Mouse (Mus musculus) forebrain, embryonic 12.5 days (tissue): ENCODE measurements around the gene Arhgef3. TPM values are rescaled to one million over a fixed set of nuclear protein-coding genes. Genes with fewer than 3 reads are reported as not detected.

ENCODE experiments used
- ATAC-seq: fragments of 200-750 bp; cut with Nextera tagmentation; 2 replicates; pipeline ENCODE4 v1.8.0; 2017; ENCODE audit warnings: moderate TSS enrichment; ENCODE audit not compliant: low FRiP score
- H3K27ac ChIP-seq: fragments of 300-500 bp; sonication (generic); 2 replicates; pipeline ENCODE4 v1.5.1; 2016; ENCODE audit warnings: mild to moderate bottlenecking
- H3K27me3 ChIP-seq: fragments of 300-500 bp; sonication (generic); 2 replicates; pipeline ENCODE4 v1.6.1; 2016; ENCODE audit warnings: mild to moderate bottlenecking
- H3K36me3 ChIP-seq: fragments of 300-500 bp; sonication (generic); replicated peaks from 2 replicates; pipeline ENCODE4 v1.6.1; 2016; ENCODE audit warnings: mild to moderate bottlenecking
- H3K4me1 ChIP-seq: fragments of 300-500 bp; sonication (generic); 2 replicates; pipeline ENCODE4 v1.6.1; 2016
- H3K4me2 ChIP-seq: fragments of 300-500 bp; sonication (generic); 2 replicates; pipeline ENCODE4 v1.6.1; 2016; ENCODE audit warnings: mild to moderate bottlenecking, moderate library complexity
- H3K4me3 ChIP-seq: fragments of 300-500 bp; sonication (generic); replicated peaks from 2 replicates; pipeline ENCODE4 v1.5.1; 2016; ENCODE audit warnings: mild to moderate bottlenecking
- H3K9ac ChIP-seq: fragments of 300-500 bp; sonication (generic); 2 replicates; pipeline ENCODE4 v1.6.1; 2016; ENCODE audit warnings: mild to moderate bottlenecking
- H3K9me3 ChIP-seq: fragments of 300-500 bp; sonication (generic); 2 replicates; pipeline ENCODE4 v1.6.1; 2016
- WGBS: fragments of 180-500 bp; shearing (Covaris S2); methylation state at CpG from one replicate; pipeline ENCODE4 v1.1.7; 2016; 5-methylcytosine and 5-hydroxymethylcytosine counted together
- polyA plus RNA-seq: library from polyadenylated mRNA; unstranded; fragments of >200 nt; fragmentation: Nextera tagmentation; extraction: Ambion mirVana; gene quantifications from 2 replicates; pipeline ENCODE4 v1.2.1, GENCODE M21; 2016

Arhgef3 gene
- polyA plus RNA-seq, 1 experiment from 2014 or later = 2.4 TPM

DNA sequence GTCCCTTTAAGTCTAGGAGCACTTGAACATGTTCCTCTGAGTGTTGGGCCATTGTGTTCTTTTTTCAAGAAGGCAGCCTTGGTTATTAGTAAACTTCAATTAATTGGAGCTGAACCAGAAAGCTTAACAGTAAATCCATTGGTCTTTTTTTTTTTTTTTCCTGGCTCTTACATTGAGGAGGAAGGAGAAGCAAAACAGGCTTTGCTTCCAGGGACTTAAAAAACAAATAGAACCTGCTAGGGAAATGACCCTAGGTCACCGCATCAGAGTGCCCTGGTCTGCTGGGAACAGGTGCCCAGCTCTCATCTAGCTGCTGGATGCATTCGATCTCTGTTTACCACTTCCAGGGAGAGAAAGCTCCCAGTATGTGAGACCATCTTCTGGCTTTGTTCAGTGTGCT lies 227.8 kb downstream of the Arhgef3 start:
- Histone ChIP-seq H3K27me3 (peaks cover 2% of the 10 kb centered on the region), H3K4me2 (no peak overlapping the region), H3K27ac (no peak overlapping the region), H3K9ac (no peak overlapping the region), H3K4me1 (no peaks in the 10 kb centered on the region), H3K36me3 (no peaks in the 10 kb centered on the region), H3K9me3 (no peaks in the 10 kb centered on the region), H3K4me3 (no peak overlapping the region)
- 71% methylated on average over 2 of the region's 2 CpGs for whole genome bisulfite sequencing
- no peak for ATAC-seq

DNA sequence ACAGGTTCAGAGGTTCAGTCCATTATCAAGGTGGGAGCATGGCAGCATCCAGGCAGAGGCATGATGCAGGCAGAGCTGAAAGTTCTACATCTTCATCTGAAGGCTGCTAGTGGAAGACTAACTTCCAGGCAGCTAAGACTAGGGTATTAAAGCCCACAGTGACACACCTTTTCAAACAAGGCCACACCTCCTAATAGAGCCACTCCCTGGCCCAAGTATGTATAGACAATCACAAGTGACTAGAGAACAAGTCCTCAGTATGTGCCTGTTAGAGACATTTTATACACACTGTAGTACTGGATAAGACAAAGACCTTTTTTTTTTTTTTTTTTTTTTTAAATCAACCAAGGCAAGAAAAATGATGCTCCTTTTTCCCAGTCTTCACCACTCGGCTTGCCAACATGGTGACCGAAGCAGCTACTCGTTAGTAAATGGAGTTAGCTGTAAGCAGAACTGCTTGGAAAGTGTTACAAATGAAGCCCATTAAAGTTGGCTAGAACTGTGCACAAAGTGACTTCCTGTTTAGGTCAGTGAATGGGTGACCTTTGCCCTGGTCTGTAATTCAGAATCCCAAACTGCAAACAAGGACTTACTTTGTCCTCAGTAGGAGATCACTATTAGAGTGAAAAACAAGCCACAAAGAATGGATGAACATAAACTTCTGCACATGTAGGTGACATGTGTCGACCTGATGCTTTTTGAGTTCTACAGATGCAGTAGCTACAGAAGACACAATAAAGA lies 229.7 kb downstream of the Arhgef3 start:
- Histone ChIP-seq H3K27me3 (no peaks in the 10 kb centered on the region), H3K4me1 (no peaks in the 10 kb centered on the region), H3K9ac (no peak overlapping the region), H3K4me2 (no peak overlapping the region), H3K4me3 (no peak overlapping the region), H3K27ac (no peak overlapping the region), H3K9me3 (no peaks in the 10 kb centered on the region), H3K36me3 (no peaks in the 10 kb centered on the region)
- 57% methylated on average over 4 of the region's 4 CpGs for WGBS
- ATAC-seq = no peak

DNA sequence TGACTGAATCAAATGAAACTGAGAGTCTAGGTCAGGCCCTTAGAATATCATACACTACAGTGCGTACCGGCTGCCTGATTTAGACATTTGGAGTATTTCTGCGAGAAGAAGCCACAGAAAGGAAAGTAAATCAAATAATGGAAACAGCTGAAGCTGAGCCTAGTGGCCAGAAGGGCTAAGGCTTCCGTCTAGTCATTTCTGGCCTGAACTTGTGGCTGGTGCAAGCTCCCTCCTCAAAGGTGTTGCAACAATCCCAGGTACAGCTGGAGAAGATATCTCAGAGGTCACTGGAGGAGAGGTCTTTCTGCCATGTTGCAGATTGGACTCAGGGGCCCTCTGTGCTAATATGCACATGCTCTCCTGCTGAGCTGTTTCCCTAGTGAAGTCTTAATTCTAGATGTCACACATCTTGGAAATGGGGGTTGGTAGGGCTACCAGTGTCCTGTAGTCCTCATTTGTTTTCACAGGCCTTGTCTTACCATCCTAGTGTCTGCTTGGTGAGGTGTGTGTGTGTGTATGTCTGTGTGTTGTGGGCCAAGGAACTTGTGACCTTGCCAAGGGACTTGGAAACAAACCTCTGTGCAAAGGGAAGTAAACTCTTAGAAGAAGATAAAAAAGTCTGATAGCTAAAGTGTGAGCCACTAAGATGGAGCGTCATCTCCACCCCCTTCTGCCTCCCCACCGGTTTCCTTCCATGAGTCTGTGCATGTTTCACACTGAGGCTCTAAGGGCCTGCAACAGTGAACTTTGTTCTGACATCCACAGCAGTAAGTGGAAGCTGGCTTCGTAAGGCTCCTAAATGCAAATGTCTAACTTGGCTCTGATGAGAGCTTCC lies 230.6 kb downstream of the Arhgef3 start:
- 97% methylated on average over 7 of the region's 7 CpGs for WGBS
- no peak overlapping the region for H3K4me2 ChIP-seq
- no peaks in the 10 kb centered on the region for H3K4me1 ChIP-seq
- H3K9ac ChIP-seq = no peak overlapping the region
- ATAC-seq = no peak
- H3K4me3 ChIP-seq = no peak overlapping the region
- H3K27ac ChIP-seq = no peak overlapping the region
- H3K27me3 ChIP-seq = no peaks in the 10 kb centered on the region
- no peaks in the 10 kb centered on the region for H3K9me3 ChIP-seq
- H3K36me3 ChIP-seq = no peaks in the 10 kb centered on the region

DNA sequence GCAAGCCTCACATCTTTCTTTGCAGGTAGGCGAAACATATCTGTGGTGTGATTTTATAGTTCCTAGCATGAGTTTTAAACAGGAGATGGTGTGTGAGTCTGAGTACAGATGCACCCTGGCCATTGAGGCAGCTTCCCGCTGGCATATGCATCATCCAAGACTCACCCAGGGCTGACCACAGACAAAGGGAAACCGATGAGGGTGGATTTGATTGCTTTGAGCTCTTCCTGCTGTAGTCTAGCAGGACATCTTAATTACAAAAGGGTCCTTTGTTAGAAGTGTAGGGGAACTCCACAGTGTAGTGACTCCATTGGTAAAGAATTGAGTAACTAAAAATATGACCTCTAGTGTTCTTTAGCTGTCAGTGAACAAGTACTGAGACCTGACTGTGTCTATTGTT lies 232.5 kb downstream of the Arhgef3 start:
- Histone ChIP-seq H3K4me1 (no peaks in the 10 kb centered on the region), H3K27ac (no peak overlapping the region), H3K9ac (no peak overlapping the region), H3K27me3 (no peaks in the 10 kb centered on the region), H3K4me3 (no peak overlapping the region), H3K4me2 (no peak overlapping the region), H3K9me3 (no peaks in the 10 kb centered on the region), H3K36me3 (no peaks in the 10 kb centered on the region)
- WGBS = 49% methylated on average over 3 of the region's 3 CpGs
- no peak for ATAC-seq

DNA sequence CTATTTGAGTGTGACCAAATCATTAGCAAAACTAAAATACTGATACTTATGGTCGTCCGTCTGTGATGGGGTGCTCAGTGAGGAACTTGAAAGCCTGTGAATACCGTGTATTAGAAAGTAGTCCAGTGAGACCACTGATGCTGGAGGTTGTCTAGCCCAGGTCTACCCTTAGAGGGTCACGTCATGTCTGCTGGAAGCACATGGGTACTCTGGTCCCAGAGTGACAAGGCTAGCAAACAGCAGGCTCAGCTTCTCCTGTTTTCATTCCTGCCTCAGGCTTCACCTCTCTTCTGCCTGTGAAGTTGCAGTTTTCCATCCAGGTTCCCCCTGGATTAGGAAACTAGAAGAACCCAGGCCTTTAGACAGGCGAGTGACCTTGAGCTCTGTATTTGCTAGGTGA lies 233.0 kb downstream of the Arhgef3 start:
- Histone ChIP-seq H3K4me3 (no peak overlapping the region), H3K27ac (no peak overlapping the region), H3K4me2 (no peak overlapping the region), H3K27me3 (no peaks in the 10 kb centered on the region), H3K9me3 (no peaks in the 10 kb centered on the region), H3K9ac (no peak overlapping the region), H3K4me1 (no peaks in the 10 kb centered on the region), H3K36me3 (no peaks in the 10 kb centered on the region)
- 65% methylated on average over 5 of the region's 5 CpGs for WGBS
- ATAC-seq = no peak

DNA sequence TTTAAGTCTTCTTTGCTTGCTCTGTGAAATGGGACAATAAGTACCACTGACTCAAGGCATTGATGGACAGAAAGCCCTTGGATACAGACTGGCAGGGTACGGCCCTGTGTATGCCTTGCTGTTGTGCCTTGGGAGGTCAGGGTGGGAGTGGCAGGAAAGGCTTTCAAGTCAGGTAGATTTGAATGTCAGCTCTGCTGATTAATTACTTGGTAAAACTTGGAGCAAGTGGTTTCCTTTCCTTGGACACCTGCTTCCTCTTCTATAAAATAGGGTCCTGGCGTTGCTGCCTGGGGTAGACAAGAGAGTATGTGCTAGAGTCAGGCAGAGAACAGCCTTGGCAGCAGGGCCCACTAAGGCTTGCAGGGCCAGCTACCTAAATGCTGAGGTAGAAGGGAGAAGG lies 233.4 kb downstream of the Arhgef3 start:
- H3K9ac ChIP-seq = no peak overlapping the region
- H3K9me3 ChIP-seq = no peaks in the 10 kb centered on the region
- no peaks in the 10 kb centered on the region for H3K4me1 ChIP-seq
- no peak overlapping the region for H3K27ac ChIP-seq
- 98% methylated on average over 2 of the region's 2 CpGs for WGBS
- H3K36me3 ChIP-seq = no peaks in the 10 kb centered on the region
- no peak overlapping the region for H3K4me2 ChIP-seq
- no peaks in the 10 kb centered on the region for H3K27me3 ChIP-seq
- no peak overlapping the region for H3K4me3 ChIP-seq
- no peak for ATAC-seq

DNA sequence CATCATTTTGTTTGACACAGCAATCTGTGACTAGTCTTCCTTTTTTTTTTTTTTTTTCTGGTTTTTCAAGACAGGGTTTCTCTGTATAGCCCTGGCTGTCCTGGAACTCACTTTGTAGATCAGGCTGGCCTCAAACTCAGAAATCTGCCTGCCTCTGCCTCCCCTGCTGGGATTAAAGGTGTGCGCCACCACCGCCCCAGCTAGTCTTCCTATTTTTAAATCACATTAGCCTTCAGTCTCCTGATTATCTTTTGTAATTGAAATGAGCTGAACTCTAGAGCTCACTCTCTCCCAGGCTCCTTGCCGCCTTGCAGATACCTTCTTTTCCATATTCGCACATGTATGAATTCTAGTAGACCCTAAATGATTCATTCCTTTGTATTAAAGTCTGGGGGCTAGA lies 234.0 kb downstream of the Arhgef3 start:
- H3K4me3 ChIP-seq = no peak overlapping the region
- no peaks in the 10 kb centered on the region for H3K36me3 ChIP-seq
- H3K27me3 ChIP-seq = no peaks in the 10 kb centered on the region
- no peak overlapping the region for H3K27ac ChIP-seq
- H3K9ac ChIP-seq = no peak overlapping the region
- ATAC-seq = no peak
- H3K4me2 ChIP-seq = no peak overlapping the region
- no peaks in the 10 kb centered on the region for H3K4me1 ChIP-seq
- H3K9me3 ChIP-seq = no peaks in the 10 kb centered on the region
- WGBS = 88% methylated on average over 4 of the region's 4 CpGs

DNA sequence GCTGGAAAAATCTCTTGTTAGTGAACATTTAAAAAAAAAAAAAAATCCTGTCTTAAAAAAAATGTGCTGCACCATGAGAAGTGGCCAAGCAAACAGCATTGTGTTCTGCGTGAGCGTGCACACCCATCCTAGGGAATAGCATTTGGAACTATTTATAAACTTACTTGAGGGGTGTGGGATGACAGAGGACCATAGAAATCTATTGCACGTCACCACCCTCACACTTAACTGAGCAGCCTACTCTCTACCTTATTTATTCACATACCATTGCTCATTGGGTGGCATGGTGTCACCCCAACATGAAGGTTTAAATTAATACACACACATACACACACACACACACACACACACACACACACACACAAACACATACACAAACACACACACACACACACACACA lies 234.4 kb downstream of the Arhgef3 start:
- Histone ChIP-seq H3K27ac (no peak overlapping the region), H3K36me3 (no peaks in the 10 kb centered on the region), H3K9me3 (no peaks in the 10 kb centered on the region), H3K4me2 (no peak overlapping the region), H3K4me1 (no peaks in the 10 kb centered on the region), H3K27me3 (no peaks in the 10 kb centered on the region), H3K9ac (no peak overlapping the region), H3K4me3 (no peak overlapping the region)
- WGBS = 90% methylated on average over 3 of the region's 3 CpGs
- ATAC-seq = no peak

DNA sequence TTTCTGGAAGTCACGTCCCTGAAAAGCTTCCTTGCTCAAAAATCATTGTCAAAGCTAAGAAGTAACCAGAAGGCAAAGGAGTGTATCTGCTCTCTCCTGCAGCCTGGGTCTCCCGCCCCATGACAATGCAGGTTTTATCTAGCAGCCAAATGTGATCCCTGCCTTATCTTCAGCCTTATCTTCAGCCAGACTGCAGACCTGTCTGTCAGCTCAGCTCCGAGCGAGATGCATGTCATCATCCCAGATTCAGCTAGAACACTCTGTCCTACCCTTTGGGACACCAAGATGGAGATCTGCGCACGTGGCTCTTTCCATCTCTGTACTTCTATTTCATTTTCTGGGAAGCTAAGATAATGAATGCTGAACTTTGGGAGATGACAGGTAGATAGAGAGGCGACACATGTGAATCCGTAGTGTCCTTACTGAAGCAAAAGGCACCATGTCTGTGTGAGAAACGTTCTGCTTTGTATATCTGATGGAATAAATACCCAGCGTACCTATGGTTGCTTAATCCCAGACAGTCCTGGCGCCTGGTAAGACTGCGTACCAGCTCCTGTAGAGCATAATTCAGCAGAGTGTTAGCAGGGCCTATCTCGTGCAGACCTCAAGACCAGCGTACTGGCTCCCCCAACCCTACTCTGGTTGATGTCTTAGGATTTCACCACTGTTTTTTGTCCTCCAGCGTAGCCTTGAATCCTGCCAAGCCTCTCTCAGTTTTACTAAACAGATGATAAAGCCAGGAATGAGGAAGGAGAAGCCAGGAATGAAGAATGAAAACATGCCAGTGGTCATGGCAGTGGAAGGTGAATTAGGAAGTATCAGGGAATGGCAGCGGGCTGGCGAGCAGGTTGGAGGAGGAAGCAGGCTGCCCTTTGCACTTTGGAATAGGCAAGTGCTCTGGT lies 235.4 kb downstream of the Arhgef3 start:
- Histone ChIP-seq H3K27ac (no peak overlapping the region), H3K9me3 (no peaks in the 10 kb centered on the region), H3K4me1 (no peaks in the 10 kb centered on the region), H3K4me2 (no peak overlapping the region), H3K36me3 (no peaks in the 10 kb centered on the region), H3K9ac (no peak overlapping the region), H3K4me3 (no peak overlapping the region), H3K27me3 (no peaks in the 10 kb centered on the region)
- 88% methylated on average over 17 of the region's 17 CpGs for WGBS
- no peak for ATAC-seq

DNA sequence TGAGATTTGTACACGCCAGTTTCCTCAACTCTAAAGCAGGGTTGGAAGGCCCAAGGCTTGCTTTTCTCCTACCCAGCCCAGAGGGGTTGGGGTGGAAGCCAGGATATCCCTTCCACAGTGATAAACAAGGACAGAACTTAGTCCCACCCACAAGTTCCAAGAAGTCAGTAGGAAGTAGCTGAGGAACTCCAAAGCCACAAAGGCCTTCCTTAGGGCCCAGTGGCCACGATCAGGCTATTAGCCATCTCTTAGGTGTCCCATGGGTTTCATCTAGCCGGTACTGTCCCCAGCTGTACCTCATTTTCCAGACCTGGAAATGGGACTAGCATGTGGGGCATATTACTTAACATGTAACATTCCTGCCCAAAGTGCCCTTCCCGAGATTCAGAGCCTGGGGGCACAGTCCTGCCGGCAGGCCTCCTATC lies 236.4 kb downstream of the Arhgef3 start:
- no peaks in the 10 kb centered on the region for H3K4me1 ChIP-seq
- no peak for ATAC-seq
- no peaks in the 10 kb centered on the region for H3K36me3 ChIP-seq
- 82% methylated on average over 5 of the region's 5 CpGs for WGBS
- H3K9ac ChIP-seq = no peak overlapping the region
- no peak overlapping the region for H3K27ac ChIP-seq
- H3K27me3 ChIP-seq = no peaks in the 10 kb centered on the region
- no peak overlapping the region for H3K4me3 ChIP-seq
- H3K4me2 ChIP-seq = no peak overlapping the region
- H3K9me3 ChIP-seq = no peaks in the 10 kb centered on the region

DNA sequence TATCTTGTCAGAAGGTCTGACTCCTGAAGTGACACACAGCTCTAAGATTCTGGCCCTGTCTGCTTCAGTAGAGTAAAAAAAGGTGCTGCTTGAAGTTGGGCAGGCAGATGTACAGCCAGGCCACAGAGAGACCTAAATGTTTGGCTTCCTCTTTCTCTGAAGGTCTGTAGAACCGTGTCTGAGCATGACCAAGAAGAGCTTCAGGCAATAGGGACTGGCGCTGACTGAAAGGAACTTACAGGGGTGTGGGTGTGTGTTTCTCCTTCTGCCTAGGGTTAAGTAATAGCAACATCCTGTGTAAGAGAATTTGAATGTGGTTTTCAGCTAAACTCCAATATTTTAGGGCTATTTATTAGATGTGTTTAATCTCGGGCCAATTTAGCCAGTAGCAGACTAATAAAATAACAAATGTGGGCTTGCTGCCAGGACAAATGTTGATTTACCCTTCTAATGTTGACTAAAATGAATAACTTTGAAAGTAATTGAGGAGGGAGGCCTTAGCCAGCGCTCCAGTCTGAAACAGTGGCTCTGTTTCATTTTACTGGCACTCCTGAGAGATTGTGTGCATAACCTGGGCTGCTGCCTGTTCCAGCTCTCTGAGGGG lies 236.9 kb downstream of the Arhgef3 start:
- Histone ChIP-seq H3K4me2 (no peak overlapping the region), H3K9me3 (no peaks in the 10 kb centered on the region), H3K4me3 (no peak overlapping the region), H3K4me1 (no peaks in the 10 kb centered on the region), H3K27ac (no peak overlapping the region), H3K27me3 (no peaks in the 10 kb centered on the region), H3K9ac (no peak overlapping the region), H3K36me3 (no peaks in the 10 kb centered on the region)
- no peak for ATAC-seq
- 85% methylated on average over 4 of the region's 4 CpGs for WGBS

DNA sequence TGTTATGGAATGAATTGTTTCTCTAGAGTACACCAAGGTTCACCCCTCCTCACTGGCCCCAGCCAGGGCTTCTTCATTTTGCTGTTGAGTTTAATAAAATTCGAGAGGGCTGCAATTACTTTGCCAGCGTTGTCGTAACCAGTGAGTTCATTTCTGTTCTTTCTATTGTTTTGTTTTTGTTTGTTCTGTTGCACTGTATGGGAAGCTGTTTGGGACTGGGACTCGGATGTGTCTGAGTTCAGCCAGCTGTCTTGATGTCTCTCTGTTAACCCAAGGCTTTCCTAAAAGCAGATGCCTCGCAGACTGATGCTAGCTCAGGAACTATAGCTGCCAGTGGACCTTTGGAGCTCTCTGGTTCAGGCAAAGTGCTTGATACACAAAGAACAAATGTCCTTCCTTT lies 237.8 kb downstream of the Arhgef3 start:
- Histone ChIP-seq H3K27ac (no peak overlapping the region), H3K36me3 (no peaks in the 10 kb centered on the region), H3K9ac (no peak overlapping the region), H3K4me1 (no peaks in the 10 kb centered on the region), H3K4me3 (no peak overlapping the region), H3K4me2 (no peak overlapping the region), H3K27me3 (no peaks in the 10 kb centered on the region), H3K9me3 (no peaks in the 10 kb centered on the region)
- ATAC-seq = no peak
- WGBS = 86% methylated on average over 5 of the region's 5 CpGs
